Mouse (Mus musculus): ENCODE data around the gene Bcl3.

- TF ChIP-seq GATA1 (IDR thresholded peaks at IDR 0.05; ENCODE audit: low read length) (no peak), TAL1 (IDR thresholded peaks at IDR 0.05; ENCODE audit: low read length) (no peak)
Observed at GRCm38 (mm10) chr7:19781741-19782140, 40.8 kb downstream of the Bcl3 start.
